Mouse (Mus musculus) right cerebral cortex, postnatal 36 days (tissue): ENCODE results near the gene Pip4k2c.
A peak's percentile ranks its signal among the peaks of the same experiment; 100 is the strongest.
"Not testable (repeated sequence)": the region's sequence is repeated elsewhere in the genome, so short reads cannot be mapped to it uniquely, and the experiment has no call there.

Source experiments
- DNase-seq, 2 experiments: peaks; one replicate each; pipeline ENCODE4 v3.0.0; 2022; ENCODE audit warnings: low spot score in 2 of 2, mixed read lengths in 1 of 2

The Pip4k2c gene

DNA sequence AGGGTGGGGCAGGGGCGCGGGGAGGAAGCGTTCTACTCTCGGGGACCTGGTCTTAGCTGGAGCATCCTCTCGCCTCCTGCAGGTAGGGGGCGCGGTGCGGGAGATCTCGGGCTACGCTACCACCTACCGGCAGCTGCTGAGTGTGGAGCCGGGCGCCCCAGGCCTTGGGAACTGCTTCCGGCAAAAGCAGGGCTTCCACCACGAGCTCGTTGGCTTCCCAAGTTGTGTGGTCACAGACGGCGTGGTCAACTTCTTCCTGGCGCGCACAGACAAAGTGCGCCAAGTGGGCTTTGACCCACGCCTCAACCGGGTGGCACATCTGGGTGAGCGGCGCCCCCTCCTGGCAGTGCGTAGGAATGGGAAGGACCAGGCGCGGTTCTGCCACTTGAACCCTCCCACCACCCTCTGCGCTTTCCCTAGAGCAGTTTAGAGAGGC lies 40.5 kb downstream of the Pip4k2c start:
- no peak for DNase-seq

DNA sequence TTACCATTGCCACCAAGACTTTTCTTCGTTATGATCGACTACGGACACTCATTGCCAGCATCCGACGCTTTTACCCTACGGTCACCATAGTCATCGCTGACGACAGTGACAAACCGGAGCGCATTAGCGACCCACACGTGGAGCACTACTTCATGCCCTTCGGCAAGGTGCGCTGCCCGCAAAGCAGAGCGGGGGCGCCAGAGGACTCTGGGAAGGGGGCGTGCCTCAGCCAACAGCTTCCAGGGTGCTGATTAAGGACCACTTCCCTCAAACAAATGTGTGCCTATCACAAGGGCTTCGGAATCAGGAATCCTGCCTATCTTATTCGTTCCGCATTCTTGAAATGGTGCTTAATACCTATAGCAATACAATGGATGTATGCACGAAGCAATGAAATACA lies 41.4 kb downstream of the Pip4k2c start:
- no peak for DNase-seq

DNA sequence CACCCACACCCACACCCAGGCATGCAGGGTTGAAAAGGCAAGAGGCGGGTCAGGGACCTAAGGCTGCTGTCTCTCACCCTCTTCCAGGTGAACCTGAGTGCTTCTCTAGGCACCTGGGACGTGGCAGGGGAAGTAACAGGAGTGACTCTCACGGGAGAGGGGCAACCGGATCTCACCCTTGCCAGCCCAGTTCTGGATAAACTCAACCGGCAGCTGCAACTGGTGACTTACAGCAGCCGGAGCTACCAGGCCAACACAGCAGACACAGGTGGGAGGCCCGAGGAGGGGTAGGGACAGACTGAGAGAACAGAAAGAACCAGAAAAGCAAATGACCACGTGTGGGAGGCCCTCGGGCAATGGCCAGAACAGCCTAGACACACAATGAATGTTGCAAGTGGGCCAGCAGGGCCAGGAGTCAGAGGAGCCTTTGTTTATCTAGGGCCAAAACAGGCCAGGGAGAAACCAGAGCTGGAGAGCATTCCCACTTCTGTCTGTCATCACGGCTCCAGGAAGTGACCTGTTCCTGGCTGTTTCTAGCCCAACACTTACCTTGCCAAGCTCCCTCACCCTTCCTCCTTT lies 43.7 kb downstream of the Pip4k2c start:
- no peak for DNase-seq

DNA sequence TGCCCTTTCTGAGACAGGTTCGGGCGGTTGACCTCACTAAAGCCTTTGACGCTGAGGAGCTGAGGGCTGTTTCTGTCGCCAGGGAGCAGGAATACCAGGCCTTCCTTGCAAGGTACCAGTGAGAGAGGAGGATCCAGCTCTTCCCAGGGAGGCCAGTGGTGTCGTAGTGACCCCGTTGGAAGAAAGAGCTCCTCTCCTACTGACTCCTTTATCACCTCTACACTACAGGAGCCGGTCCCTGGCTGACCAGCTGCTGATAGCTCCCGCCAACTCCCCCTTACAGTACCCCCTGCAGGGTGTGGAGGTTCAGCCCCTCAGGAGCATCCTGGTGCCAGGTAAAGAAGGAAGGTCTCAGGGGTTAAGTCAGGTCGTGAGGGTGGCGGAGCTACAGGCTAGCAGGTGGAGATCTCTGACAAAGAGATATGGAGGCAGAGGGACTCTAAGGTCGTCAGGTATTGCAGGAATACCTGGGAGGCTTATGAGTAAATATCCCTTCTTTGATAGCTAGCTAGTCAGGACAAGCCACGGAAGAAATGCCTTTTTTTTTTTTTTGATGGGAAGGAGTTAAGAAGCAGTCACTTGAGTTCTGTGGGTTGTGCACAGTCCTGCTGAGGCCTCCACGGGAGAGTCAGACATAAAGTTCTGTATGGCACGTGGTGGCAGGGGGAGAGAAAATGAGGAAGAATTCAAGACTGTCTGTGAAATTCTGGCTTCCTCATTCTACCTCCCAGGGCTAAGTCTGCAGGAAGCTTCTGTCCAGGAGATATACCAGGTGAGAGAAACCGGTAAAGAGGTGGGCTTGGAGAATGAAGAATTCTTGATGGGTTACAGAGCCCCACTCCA lies 44.4 kb downstream of the Pip4k2c start:
- DNase-seq: no peak

DNA sequence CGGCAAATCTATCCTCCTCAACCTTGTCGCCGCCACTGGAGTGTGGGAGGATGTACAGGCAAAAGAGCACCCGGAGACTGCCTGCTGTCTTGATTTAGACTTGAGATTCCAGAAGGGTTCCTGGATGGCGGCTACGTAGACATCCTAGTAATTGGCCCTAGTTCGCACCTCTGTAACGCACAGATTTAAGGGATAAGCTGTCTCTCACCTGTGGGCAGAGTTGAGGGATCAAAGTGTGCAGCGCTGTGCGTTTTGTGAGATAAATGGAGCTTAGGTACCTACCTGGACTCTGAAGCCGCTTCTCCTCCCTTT lies 45.0 kb downstream of the Pip4k2c start:
- DNase-seq: no peak

DNA sequence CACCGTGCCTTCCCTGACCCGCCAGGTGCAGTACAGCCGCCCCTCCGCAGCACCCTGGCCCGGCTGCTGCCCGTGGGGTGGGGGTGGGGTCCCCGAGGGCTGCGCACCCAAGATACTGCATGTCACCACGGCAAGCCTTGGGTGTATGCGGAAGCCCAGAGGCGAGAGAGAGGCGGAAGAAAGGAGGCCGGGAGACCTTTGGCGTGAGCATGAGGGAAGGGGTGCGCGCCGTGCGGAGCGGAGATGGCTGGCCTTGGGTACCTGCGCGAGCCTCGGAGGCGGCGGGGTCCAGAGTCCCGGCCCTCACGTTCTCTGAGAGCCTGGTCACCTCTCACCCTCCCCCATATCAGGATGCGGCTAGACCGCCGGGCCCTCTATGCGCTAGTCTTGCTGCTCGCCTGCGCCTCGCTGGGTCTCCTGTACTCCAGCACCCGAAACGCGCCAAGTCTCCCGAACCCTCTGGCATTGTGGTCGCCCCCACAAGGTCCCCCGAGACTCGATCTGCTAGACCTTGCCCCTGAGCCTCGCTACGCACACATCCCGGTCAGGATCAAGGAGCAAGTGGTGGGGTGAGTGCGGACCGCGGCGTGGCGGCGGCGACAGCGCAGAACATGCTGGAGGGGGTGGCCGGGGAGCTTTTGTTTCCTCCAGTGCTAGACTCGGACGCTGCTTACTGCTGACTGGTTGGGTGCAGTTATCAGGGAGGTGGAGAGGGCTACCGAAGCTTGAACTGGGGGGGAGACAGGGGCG lies 45.6 kb downstream of the Pip4k2c start:
- DNase-seq: no peak

DNA sequence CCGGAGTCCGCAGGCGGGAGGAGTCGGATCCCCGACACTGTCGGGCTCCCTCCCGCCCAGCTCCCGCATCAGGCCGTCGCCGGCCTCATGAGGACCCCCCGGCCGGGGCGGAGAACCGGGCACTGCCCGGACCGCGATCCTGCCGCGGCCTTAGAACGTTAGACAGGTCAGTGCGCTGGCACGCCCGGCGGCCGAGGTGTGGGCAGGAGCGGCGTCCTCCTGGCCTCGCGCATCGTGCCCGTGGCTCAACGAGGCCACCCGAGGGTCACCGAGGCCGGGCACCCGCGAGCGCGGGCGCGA lies 46.1 kb downstream of the Pip4k2c start:
- no peak for DNase-seq

DNA sequence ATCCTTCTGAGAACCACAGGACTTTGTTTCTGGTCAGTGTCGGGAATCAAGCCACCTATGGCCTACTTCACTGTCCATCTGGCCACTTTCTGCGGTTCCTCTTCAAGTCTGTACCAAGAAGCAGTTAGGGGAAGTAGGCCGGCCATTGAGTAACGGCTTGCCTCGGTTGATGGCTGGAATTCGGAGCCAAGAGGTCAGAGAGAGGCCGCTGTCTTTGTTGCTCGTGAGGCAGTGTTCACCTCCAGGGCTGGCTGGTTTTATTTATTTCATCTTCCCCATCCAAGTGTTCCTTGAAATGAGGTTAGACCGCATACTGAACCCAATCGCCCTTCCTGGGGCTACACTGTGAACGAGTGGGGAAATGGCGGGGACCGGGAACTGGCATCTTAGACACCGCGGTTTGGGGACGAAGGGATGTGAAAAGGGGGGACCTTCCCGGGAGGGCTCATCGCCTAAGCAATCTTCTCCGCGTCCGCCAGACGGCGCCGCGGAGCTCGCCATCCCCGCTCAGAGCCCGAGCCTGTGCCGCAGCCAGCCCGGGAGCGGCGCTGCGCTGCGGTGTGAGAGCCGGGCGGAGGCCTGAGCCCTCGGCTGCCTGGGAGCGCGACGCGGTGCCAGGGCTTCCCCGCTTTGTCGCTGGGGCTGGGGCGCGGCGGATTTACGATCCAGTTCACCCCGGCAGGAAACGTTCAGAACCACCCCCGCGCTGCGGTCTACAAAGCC lies 46.6 kb downstream of the Pip4k2c start, which contains the start of gene B4galnt1:
Gene B4galnt1, plus strand, starts transcription at position 595 of the 723 bp plus-strand sequence.
- DNase-seq: peak; percentile 56 to 70

DNA sequence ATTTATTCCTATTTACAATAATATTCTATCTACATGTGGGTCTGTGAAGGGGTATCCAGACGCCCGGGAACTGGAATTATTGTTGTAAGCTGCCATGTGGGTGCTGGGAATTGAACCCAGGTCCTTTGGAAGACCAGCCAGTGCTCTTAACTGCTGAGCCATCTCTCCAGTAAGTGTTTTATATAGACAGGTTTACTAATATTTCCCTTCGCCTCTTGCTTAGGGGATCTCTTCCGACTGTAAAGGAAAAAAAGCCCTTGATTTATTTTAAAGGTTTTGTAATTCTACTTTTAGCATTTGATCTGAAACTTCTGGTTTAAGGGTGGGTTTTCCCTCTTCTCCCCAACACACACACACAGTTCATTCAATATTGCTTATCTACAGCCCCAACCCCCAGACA lies 47.2 kb downstream of the Pip4k2c start:
- no peak for DNase-seq

DNA sequence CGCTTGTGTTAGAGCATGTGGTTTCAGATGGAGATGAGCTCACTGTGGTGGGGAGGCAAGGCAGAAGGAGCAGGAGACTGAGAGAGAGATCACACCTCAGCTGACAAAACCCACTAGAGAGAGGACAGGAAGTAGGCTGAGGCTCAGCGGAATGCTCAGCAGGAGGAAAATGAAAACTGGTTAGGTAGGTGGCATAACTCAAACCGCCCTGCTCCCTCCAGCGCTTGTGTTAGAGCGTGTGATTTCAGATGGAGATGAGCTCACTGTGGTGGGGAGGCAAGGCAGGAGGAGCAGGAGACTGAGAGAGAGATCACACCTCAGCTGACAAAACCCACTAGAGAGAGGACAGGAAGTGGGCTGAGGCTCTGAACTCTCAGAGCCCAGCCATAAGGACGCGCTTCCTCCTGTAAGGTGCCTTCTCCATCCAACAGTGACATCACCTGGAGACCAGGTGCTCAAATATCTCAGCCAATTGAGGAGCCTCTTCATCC lies 48.6 kb downstream of the Pip4k2c start:
- DNase-seq: not testable (repeated sequence)

DNA sequence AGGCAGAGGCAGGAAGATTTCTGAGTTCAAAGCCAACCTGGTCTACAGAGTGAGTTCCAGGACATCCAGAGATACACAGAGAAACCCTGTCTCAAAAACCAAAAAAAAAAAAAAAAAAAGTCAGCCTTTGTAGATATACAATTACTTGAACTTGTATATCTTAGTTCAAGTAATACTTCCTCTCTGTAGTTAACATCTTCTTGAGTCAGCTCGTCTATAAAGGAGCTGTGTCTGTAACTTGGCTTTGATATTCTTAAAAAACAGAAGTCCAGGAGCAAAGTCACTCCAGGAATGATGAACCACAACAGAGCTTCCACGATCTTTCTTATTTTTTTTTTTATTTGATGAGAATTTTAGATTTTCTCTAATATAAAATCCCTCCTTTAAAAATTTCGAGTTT lies 50.7 kb downstream of the Pip4k2c start:
- DNase-seq: no peak

DNA sequence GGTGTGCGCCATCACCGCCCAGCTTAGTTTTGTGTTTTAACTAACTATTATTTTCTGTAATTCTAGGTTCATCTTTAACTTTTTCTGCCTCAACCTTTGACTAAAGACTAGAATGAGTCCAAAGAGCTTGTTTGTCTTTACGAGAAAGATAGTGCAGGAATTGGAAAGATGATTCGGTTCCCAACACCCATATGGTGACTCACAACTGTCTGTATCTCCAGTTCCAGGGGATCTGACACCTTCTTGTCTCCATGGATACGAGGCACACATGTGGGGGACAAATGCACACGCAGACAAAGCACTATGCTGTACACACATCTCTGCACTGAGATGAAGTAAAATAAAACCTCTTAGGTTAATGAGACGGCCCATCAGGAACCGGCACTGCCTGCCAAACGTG lies 51.3 kb downstream of the Pip4k2c start:
- DNase-seq: no peak

DNA sequence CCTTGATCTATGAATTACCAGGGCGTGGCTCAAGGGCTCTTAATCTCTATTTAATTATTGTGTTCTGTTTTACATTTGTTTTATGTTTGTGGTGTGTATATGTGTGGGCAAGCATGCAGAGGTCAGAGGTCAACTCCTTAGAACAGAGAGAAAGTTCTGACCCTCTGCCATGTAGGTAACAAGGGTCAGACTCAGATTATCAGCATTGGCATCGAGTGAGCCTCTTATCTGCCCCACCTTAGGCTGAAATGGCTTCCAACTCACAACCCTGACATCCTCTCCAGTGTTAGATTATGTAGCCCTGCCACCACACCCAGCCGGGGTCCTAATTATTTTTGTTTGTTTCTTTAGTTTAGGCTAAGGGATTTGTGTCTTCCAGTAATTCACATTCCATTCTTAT lies 52.9 kb downstream of the Pip4k2c start:
- no peak for DNase-seq

DNA sequence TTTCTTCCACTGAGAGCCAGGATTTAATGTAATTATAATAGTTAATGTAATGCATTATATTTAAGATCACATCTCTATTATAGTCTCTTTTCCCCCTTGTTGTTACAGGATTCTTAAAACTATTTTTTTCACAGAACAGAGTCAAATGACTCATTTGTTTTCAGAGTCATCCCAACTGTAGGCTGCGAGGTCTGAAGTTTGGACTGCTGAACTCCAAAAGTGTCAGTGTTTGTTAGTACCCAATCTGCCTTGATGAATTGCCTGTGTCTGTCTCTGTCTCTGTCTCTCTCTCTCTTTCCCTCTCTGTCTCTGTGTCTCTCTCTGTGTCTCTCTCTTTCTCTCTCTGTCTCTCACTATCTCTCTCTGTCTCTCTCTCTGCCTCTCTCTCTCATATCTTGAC lies 54.9 kb downstream of the Pip4k2c start:
- no peak for DNase-seq

DNA sequence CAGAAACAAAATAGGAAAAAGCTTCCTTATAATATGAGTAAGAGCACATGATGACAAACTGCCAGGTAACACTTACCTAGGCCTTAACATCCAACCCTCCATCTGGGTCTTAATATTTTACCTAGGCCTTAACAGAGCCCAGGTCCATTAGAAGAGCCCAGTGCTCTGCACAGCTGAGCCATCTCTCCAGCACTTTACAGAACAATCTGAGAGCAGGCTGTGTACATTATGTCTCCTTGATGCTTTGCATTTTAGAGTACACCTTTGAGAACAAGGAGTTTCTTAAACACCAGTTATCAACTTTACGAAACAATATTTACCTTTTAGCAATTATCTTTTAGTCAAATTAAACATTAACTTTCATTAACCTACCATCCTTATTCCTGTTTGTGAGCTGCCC lies 55.3 kb downstream of the Pip4k2c start:
- DNase-seq: no peak

DNA sequence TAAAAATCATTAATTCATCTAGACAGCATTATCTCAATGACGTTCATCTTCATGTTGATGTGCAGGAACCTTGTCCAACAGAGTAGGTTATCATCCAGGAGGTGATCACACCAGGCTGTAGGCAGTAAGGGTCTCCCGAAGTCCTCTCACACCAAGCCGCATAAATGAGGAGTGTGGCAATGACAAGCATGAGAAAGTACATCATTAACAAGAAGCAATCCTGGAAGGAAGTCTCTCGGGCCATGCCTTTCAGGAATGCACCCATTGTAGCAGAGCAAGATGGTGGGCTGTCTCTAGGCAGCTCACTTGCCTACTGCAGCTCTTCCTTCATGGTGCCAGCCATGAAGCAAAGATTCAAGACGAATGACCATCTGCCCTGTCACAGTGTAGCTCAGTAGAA lies 56.7 kb downstream of the Pip4k2c start:
- no peak for DNase-seq

DNA sequence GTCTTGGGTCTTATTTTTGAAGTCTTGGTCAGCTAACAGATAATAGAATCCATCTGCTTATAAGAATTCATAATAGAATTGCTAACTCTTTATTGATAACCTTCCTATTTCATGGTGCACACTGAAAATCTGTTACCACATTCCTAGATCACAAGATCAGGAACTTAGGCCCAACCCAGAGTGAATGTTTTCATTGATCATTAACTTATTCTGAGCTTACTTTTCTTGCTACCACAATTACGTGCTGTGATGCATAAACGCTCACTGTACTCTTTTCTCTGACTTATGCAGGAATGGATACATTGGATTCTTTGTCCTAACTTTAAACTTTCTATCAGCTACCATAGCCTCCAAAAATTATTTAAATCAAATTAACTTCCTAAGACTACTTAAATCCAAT lies 57.1 kb downstream of the Pip4k2c start:
- DNase-seq: no peak

DNA sequence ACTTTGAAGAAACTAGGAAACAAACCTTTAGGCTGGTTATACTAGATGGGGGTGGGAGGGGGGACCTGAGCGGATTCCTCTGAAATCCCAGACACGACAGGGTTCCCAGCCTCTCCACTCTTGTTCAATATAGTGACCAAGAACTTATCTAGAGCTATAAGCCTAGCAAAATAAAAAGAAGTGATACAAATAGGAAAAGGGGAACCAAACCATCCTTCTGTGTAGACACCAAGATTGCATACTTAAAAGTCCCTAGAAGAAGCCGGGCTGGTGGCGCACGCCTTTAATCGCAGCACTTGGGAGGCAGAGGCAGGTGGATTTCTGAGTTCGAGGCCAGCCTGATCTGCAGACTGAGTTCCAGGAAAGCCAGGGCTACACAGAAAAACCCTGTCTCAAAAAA lies 58.1 kb downstream of the Pip4k2c start:
- no peak for DNase-seq

DNA sequence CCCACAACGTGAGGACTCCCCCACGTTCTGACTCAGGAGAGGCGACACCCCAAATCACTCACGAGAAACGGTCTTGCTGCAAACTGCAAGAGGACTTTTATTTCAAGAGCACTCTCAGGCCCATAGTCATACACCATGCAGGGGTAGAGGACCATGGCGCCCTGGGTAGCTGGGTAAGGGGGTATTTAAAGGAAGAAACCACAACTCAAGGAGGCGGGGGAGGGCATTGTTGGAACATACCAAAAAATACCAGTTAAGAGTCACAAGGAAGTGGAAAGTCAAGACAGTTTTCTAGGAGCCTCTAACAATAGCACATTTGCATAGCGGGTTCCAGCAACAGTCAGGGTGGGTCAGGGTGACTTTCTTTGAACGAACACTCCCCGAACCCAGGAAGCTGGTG lies 58.8 kb downstream of the Pip4k2c start:
- not testable (repeated sequence) for DNase-seq

DNA sequence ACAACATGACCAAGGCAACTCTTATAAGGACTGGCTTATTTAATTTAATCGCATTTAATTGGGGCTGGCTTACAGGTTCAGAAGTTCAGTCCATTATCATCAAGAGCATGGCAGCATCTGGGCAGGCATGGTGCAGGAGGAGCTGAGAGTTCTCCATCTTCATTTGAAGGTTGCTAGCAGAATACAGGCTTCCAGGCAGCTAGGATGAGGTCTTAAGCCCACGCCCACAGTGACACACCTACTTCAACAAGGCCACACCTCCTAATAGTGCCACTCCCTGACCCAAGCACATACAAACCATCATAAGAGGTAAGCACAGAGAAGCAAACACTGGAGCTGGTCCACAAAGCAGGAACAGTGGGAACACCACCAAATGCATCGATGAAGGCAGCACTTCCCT lies 60.2 kb downstream of the Pip4k2c start:
- DNase-seq: not testable (repeated sequence)

DNA sequence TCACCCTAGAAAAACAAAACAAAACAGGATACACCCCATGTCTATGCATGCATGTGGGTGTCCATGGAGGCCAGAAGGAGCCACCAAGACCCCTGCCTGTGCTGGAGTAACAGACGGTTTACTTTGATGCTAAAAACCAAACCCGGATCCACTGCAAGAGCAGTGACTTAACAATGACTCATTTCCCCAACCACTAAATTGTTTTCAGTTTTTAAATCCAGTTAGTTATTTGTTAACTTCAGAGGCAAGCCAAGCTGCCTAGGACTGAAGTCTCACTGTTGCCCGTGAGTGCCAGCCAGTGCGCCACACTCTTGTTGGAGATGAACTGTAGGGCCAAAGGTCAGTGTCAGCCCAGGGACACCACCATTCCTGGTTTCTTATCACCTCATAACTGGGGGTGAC lies 60.9 kb downstream of the Pip4k2c start:
- no peak for DNase-seq

DNA sequence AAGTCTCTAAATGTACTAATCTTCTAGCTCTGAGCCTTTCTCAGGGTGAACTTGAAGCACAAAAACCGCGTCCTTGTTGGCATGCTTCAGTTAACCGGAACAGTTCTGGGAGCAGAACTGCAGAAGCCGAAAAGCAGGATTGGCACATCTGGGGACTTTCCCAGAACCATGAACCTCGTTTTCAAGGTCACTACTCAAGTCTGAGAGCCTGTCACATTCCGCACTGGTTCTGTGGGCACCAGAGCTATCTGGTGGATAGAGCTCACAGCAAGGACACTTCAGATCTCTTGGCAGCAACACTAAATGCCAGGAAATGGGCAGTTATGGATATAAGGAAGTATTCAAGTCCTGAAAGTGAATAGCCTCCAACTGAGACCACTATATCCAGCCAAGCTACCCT lies 64.2 kb downstream of the Pip4k2c start:
- DNase-seq: no peak
